Mouse (Mus musculus): ENCODE data around the gene Ifitm2. TPM values are rescaled to one million over a fixed set of nuclear protein-coding genes. Genes with fewer than 3 reads are reported as not detected.

The Ifitm2 gene
- 991 and 995 TPM in 2 replicates for polyA plus RNA-seq (2015; fragmentation: Nextera tagmentation; extraction: Ambion mirVana)

GRCm38 (mm10) chr7:140955758-140956555 is at the start of gene Ifitm2, which contains the start of gene Gm45717:
Gene Ifitm2, minus strand, starts transcription at chr7:140955987.
Gene Gm45717, minus strand, starts transcription at chr7:140955937.
- Histone ChIP-seq H3K4me1 (ENCODE audit: insufficient read depth, low read length) (peaks cover 41% of the 10 kb centered on the region), H3K9me3 (ENCODE audit: low read length) (no peaks in the 10 kb centered on the region), H3K4me3 (ENCODE audit: low read length) (peak within 1 kb of the TSS; percentile 73), H3K4me2 (replicated peaks; ENCODE audit: low read depth, low read length) (peak within 1 kb of the TSS; percentile 79), H3K9ac (replicated peaks; ENCODE audit: low read length) (peak within 1 kb of the TSS; percentile 77), H3K27ac (ENCODE audit: low read length) (peak within 1 kb of the TSS; percentile 96), H3K27me3 (ENCODE audit: insufficient read depth, low read length) (no peaks in the 10 kb centered on the region), H3K36me3 (ENCODE audit: insufficient read depth, low read length) (no peaks in the 10 kb centered on the region)
- ATAC-seq (ENCODE audit: low FRiP score, low TSS enrichment), result peak; percentile 90
- 15% methylated on average over 11 of the region's 11 CpGs for WGBS

GRCm38 (mm10) chr7:141003248-141004010 is 47.6 kb upstream of the Ifitm2 start:
- Histone ChIP-seq H3K9ac (replicated peaks; ENCODE audit: low read length) (no peak overlapping the region), H3K4me2 (replicated peaks; ENCODE audit: low read depth, low read length) (no peak overlapping the region), H3K27me3 (ENCODE audit: insufficient read depth, low read length) (no peaks in the 10 kb centered on the region), H3K36me3 (ENCODE audit: insufficient read depth, low read length) (no peaks in the 10 kb centered on the region), H3K9me3 (ENCODE audit: low read length) (no peaks in the 10 kb centered on the region), H3K4me3 (ENCODE audit: low read length) (no peak overlapping the region), H3K4me1 (ENCODE audit: insufficient read depth, low read length) (peaks cover 3% of the 10 kb centered on the region), H3K27ac (ENCODE audit: low read length) (no peak overlapping the region)
- 80% methylated on average over 5 of the region's 5 CpGs for WGBS
- ATAC-seq (ENCODE audit: low FRiP score, low TSS enrichment), result no peak

GRCm38 (mm10) chr7:141000881-141001708 is 45.3 kb upstream of the Ifitm2 start:
- Histone ChIP-seq H3K9ac (replicated peaks; ENCODE audit: low read length) (no peak overlapping the region), H3K27ac (ENCODE audit: low read length) (no peak overlapping the region), H3K36me3 (ENCODE audit: insufficient read depth, low read length) (no peaks in the 10 kb centered on the region), H3K27me3 (ENCODE audit: insufficient read depth, low read length) (no peaks in the 10 kb centered on the region), H3K4me1 (ENCODE audit: insufficient read depth, low read length) (no peaks in the 10 kb centered on the region), H3K4me3 (ENCODE audit: low read length) (no peak overlapping the region), H3K9me3 (ENCODE audit: low read length) (no peaks in the 10 kb centered on the region), H3K4me2 (replicated peaks; ENCODE audit: low read depth, low read length) (no peak overlapping the region)
- WGBS, result 80% methylated on average over 15 of the region's 15 CpGs
- ATAC-seq (ENCODE audit: low FRiP score, low TSS enrichment), result no peak

- WGBS, result 86% methylated on average over 11 of the region's 11 CpGs
- H3K4me1 ChIP-seq (ENCODE audit: insufficient read depth, low read length), result no peaks in the 10 kb centered on the region
- H3K4me3 ChIP-seq (ENCODE audit: low read length), result no peak overlapping the region
- H3K9ac ChIP-seq (replicated peaks; ENCODE audit: low read length), result no peak overlapping the region
- H3K9me3 ChIP-seq (ENCODE audit: low read length), result no peaks in the 10 kb centered on the region
- ATAC-seq (ENCODE audit: low FRiP score, low TSS enrichment), result no peak
- no peaks in the 10 kb centered on the region for H3K27me3 ChIP-seq (ENCODE audit: insufficient read depth, low read length)
- no peak overlapping the region for H3K27ac ChIP-seq (ENCODE audit: low read length)
- H3K4me2 ChIP-seq (replicated peaks; ENCODE audit: low read depth, low read length), result no peak overlapping the region
- H3K36me3 ChIP-seq (ENCODE audit: insufficient read depth, low read length), result no peaks in the 10 kb centered on the region
These were observed 43.3 kb upstream of the Ifitm2 start for GRCm38 (mm10) chr7:140998853-140999700.

- no peaks in the 10 kb centered on the region for H3K27me3 ChIP-seq (ENCODE audit: insufficient read depth, low read length)
These were observed 42.0 kb upstream of the Ifitm2 start for GRCm38 (mm10) chr7:140997817-140998216.

GRCm38 (mm10) chr7:140991117-140991689 is 35.4 kb upstream of the Ifitm2 start:
- H3K27me3 ChIP-seq (ENCODE audit: insufficient read depth, low read length), result no peaks in the 10 kb centered on the region
- no peak overlapping the region for H3K9ac ChIP-seq (replicated peaks; ENCODE audit: low read length)
- WGBS, result 77% methylated on average over 14 of the region's 14 CpGs
- no peak overlapping the region for H3K4me2 ChIP-seq (replicated peaks; ENCODE audit: low read depth, low read length)
- no peaks in the 10 kb centered on the region for H3K9me3 ChIP-seq (ENCODE audit: low read length)
- no peak overlapping the region for H3K4me3 ChIP-seq (ENCODE audit: low read length)
- H3K36me3 ChIP-seq (ENCODE audit: insufficient read depth, low read length), result no peaks in the 10 kb centered on the region
- ATAC-seq (ENCODE audit: low FRiP score, low TSS enrichment), result no peak
- H3K27ac ChIP-seq (ENCODE audit: low read length), result no peak overlapping the region
- no peaks in the 10 kb centered on the region for H3K4me1 ChIP-seq (ENCODE audit: insufficient read depth, low read length)

More at GRCm38 (mm10) chr7:140997817-140998216, 42.0 kb upstream of the Ifitm2 start:
- Histone ChIP-seq H3K27ac (ENCODE audit: low read length) (no peak overlapping the region), H3K4me1 (ENCODE audit: insufficient read depth, low read length) (no peaks in the 10 kb centered on the region), H3K36me3 (ENCODE audit: insufficient read depth, low read length) (no peaks in the 10 kb centered on the region), H3K9me3 (ENCODE audit: low read length) (no peaks in the 10 kb centered on the region), H3K9ac (replicated peaks; ENCODE audit: low read length) (no peak overlapping the region), H3K4me3 (ENCODE audit: low read length) (no peak overlapping the region), H3K4me2 (replicated peaks; ENCODE audit: low read depth, low read length) (no peak overlapping the region)
- 58% methylated on average over 1 of the region's 1 CpGs for WGBS
- no peak for ATAC-seq (ENCODE audit: low FRiP score, low TSS enrichment)

- 66% methylated on average over 5 of the region's 5 CpGs for WGBS
- H3K36me3 ChIP-seq (ENCODE audit: insufficient read depth, low read length), result no peaks in the 10 kb centered on the region
- no peak overlapping the region for H3K4me3 ChIP-seq (ENCODE audit: low read length)
- H3K9ac ChIP-seq (replicated peaks; ENCODE audit: low read length), result no peak overlapping the region
- no peak overlapping the region for H3K27ac ChIP-seq (ENCODE audit: low read length)
- 0 out of 2 replicates have a peak, but pooled peaks cover 3% of the 10 kb centered on the region for H3K9me3 ChIP-seq (ENCODE audit: low read length)
- H3K27me3 ChIP-seq (ENCODE audit: insufficient read depth, low read length), result no peaks in the 10 kb centered on the region
- no peak overlapping the region for H3K4me2 ChIP-seq (replicated peaks; ENCODE audit: low read depth, low read length)
- ATAC-seq (ENCODE audit: low FRiP score, low TSS enrichment), result no peak
- H3K4me1 ChIP-seq (ENCODE audit: insufficient read depth, low read length), result no peaks in the 10 kb centered on the region
These were observed 34.8 kb upstream of the Ifitm2 start for GRCm38 (mm10) chr7:140990622-140991021.

GRCm38 (mm10) chr7:140990185-140990584 is 34.4 kb upstream of the Ifitm2 start:
- H3K4me3 ChIP-seq (ENCODE audit: low read length), result no peak overlapping the region
- H3K27me3 ChIP-seq (ENCODE audit: insufficient read depth, low read length), result no peaks in the 10 kb centered on the region
- H3K9ac ChIP-seq (replicated peaks; ENCODE audit: low read length), result no peak overlapping the region
- WGBS, result 37% methylated on average over 6 of the region's 6 CpGs
- 0 out of 2 replicates have a peak, but pooled peaks cover 3% of the 10 kb centered on the region for H3K9me3 ChIP-seq (ENCODE audit: low read length)
- no peaks in the 10 kb centered on the region for H3K4me1 ChIP-seq (ENCODE audit: insufficient read depth, low read length)
- no peak overlapping the region for H3K4me2 ChIP-seq (replicated peaks; ENCODE audit: low read depth, low read length)
- H3K36me3 ChIP-seq (ENCODE audit: insufficient read depth, low read length), result no peaks in the 10 kb centered on the region
- ATAC-seq (ENCODE audit: low FRiP score, low TSS enrichment), result no peak
- no peak overlapping the region for H3K27ac ChIP-seq (ENCODE audit: low read length)

Measured in kidney, embryonic 16.5 days (tissue).